Mouse (Mus musculus) limb, embryonic 12.5 days (tissue): ENCODE data around the gene Ube2g2. TPM values are rescaled to one million over a fixed set of nuclear protein-coding genes. Genes with fewer than 3 reads are reported as not detected.

Experiments used
- ATAC-seq: fragments of 200-750 bp; cut with Nextera tagmentation; 2 replicates; pipeline ENCODE4 v1.8.0; 2017; ENCODE audit warnings: low read depth, moderate TSS enrichment; ENCODE audit not compliant: insufficient number of reproducible peaks, insufficient read depth, low FRiP score, low TSS enrichment
- H3K27ac ChIP-seq: fragments of 300-500 bp; sonication (generic); 2 replicates; pipeline ENCODE4 v1.5.1; 2016; ENCODE audit warnings: mild to moderate bottlenecking, moderate library complexity
- H3K27me3 ChIP-seq: fragments of 300-500 bp; sonication (generic); 2 replicates; pipeline ENCODE4 v1.6.1; 2016; ENCODE audit warnings: mild to moderate bottlenecking, moderate library complexity
- H3K36me3 ChIP-seq: fragments of 300-500 bp; sonication (generic); 2 replicates; pipeline ENCODE4 v1.6.1; 2016; ENCODE audit warnings: mild to moderate bottlenecking, moderate library complexity
- H3K4me1 ChIP-seq: fragments of 300-500 bp; sonication (generic); replicated peaks from 2 replicates; pipeline ENCODE4 v1.6.1; 2016
- H3K4me2 ChIP-seq: fragments of 300-500 bp; sonication (generic); 2 replicates; pipeline ENCODE4 v1.6.1; 2016; ENCODE audit warnings: mild to moderate bottlenecking, moderate library complexity
- H3K4me3 ChIP-seq: fragments of 300-500 bp; sonication (generic); replicated peaks from 2 replicates; pipeline ENCODE4 v1.5.1; 2016; ENCODE audit warnings: mild to moderate bottlenecking
- H3K9ac ChIP-seq: fragments of 300-500 bp; sonication (generic); replicated peaks from 2 replicates; pipeline ENCODE4 v1.6.1; 2016; ENCODE audit warnings: mild to moderate bottlenecking, moderate library complexity
- H3K9me3 ChIP-seq: fragments of 300-500 bp; sonication (generic); 2 replicates; pipeline ENCODE4 v1.6.1; 2016; ENCODE audit warnings: mild to moderate bottlenecking, moderate library complexity
- WGBS: fragments of 180-500 bp; shearing (Covaris S2); methylation state at CpG from one replicate; pipeline ENCODE4 v1.1.7; 2016; 5-methylcytosine and 5-hydroxymethylcytosine counted together
- polyA plus RNA-seq: library from polyadenylated mRNA; unstranded; fragments of >200 nt; fragmentation: Nextera tagmentation; extraction: Ambion mirVana; gene quantifications from 2 replicates; pipeline ENCODE4 v1.2.1, GENCODE M21; 2016

Ube2g2 gene
- polyA plus RNA-seq, 1 experiment from 2014 or later, result 75.4 TPM

- no peak overlapping the region for H3K9ac ChIP-seq
- H3K27me3 ChIP-seq, result no peaks in the 10 kb centered on the region
- no peak overlapping the region for H3K4me3 ChIP-seq
- no peak for ATAC-seq
- peaks cover 67% of the 10 kb centered on the region for H3K36me3 ChIP-seq
- H3K27ac ChIP-seq, result no peak overlapping the region
- H3K9me3 ChIP-seq, result no peaks in the 10 kb centered on the region
- WGBS, result 80% methylated on average over 2 of the region's 2 CpGs
- H3K4me1 ChIP-seq, result peaks cover 25% of the 10 kb centered on the region
- no peak overlapping the region for H3K4me2 ChIP-seq
Observed at GRCm38 (mm10) chr10:77588036-77588435, 34.0 kb upstream of the Ube2g2 start.

- Histone ChIP-seq H3K9ac (no peak overlapping the region; the same call in 1 of the 2 replicates), H3K27ac (0 out of 2 replicates have a peak overlapping the region, but pooled peaks have one; percentile 17)
Observed at GRCm38 (mm10) chr10:77589117-77589516, 33.0 kb upstream of the Ube2g2 start.

GRCm38 (mm10) chr10:77589749-77590148, 32.3 kb upstream of the Ube2g2 start:
- 82% methylated on average over 8 of the region's 8 CpGs for WGBS
- Histone ChIP-seq H3K9ac (no peak overlapping the region), H3K9me3 (0 out of 2 replicates have a peak, but pooled peaks cover 3% of the 10 kb centered on the region), H3K4me2 (no peak overlapping the region), H3K27me3 (no peaks in the 10 kb centered on the region), H3K4me1 (peaks cover 18% of the 10 kb centered on the region), H3K27ac (0 out of 2 replicates have a peak overlapping the region, but pooled peaks have one; percentile 17), H3K36me3 (peaks cover 84% of the 10 kb centered on the region), H3K4me3 (no peak overlapping the region)
- ATAC-seq, result no peak

More at GRCm38 (mm10) chr10:77589117-77589516, 33.0 kb upstream of the Ube2g2 start:
- Histone ChIP-seq H3K4me3 (no peak overlapping the region), H3K9me3 (0 out of 2 replicates have a peak, but pooled peaks cover 2% of the 10 kb centered on the region), H3K4me1 (peaks cover 18% of the 10 kb centered on the region), H3K36me3 (peaks cover 78% of the 10 kb centered on the region), H3K4me2 (no peak overlapping the region), H3K27me3 (no peaks in the 10 kb centered on the region)
- WGBS, result 73% methylated on average over 7 of the region's 7 CpGs
- ATAC-seq, result no peak

GRCm38 (mm10) chr10:77590812-77591211, 31.3 kb upstream of the Ube2g2 start:
- peak; percentile 80 for ATAC-seq
- H3K36me3 ChIP-seq, result peaks cover 90% of the 10 kb centered on the region
- whole genome bisulfite sequencing, result 45% methylated on average over 6 of the region's 6 CpGs
- no peak overlapping the region for H3K4me3 ChIP-seq
- H3K27me3 ChIP-seq, result no peaks in the 10 kb centered on the region
- no peak overlapping the region for H3K27ac ChIP-seq
- H3K4me1 ChIP-seq, result peaks cover 18% of the 10 kb centered on the region
- H3K4me2 ChIP-seq, result no peak overlapping the region
- H3K9me3 ChIP-seq, result 0 out of 2 replicates have a peak, but pooled peaks cover 3% of the 10 kb centered on the region
- no peak overlapping the region for H3K9ac ChIP-seq

GRCm38 (mm10) chr10:77591546-77591945, 30.5 kb upstream of the Ube2g2 start:
- Histone ChIP-seq H3K27me3 (no peaks in the 10 kb centered on the region), H3K4me2 (no peak overlapping the region), H3K36me3 (peaks cover 92% of the 10 kb centered on the region), H3K4me3 (no peak overlapping the region), H3K9me3 (0 out of 2 replicates have a peak, but pooled peaks cover 3% of the 10 kb centered on the region), H3K27ac (no peak overlapping the region), H3K9ac (no peak overlapping the region; the same call in 1 of the 2 replicates), H3K4me1 (peaks cover 18% of the 10 kb centered on the region)
- 58% methylated on average over 6 of the region's 6 CpGs for WGBS
- no peak for ATAC-seq

DNA sequence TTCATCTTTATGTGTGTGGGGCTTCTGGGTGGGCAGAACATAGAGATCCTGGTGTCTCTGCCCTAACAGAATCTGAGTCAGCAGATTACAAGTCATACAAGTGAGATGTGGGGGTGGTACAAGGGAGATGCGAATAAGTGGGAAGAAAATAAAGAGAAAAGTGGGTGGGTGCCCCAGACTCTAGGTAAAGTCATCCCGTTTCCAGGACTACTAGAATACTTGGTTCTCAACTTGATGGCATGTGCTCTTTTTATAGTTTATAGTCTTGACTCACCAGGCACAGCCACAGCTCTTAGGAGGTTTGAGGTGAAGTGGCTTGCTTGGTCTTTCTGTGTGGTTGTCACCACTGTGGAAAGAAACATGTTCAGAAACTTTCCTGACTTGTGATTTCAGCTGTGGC, 26.0 kb upstream of the Ube2g2 start:
- peaks cover 77% of the 10 kb centered on the region for H3K36me3 ChIP-seq
- 0 out of 2 replicates have a peak, but pooled peaks cover 3% of the 10 kb centered on the region for H3K9me3 ChIP-seq
- H3K4me2 ChIP-seq, result no peak overlapping the region
- H3K4me1 ChIP-seq, result no peaks in the 10 kb centered on the region
- H3K9ac ChIP-seq, result no peak overlapping the region
- no peaks in the 10 kb centered on the region for H3K27me3 ChIP-seq
- H3K27ac ChIP-seq, result no peak overlapping the region
- no peak overlapping the region for H3K4me3 ChIP-seq
- 95% methylated on average over 2 of the region's 2 CpGs for WGBS
- no peak for ATAC-seq

DNA sequence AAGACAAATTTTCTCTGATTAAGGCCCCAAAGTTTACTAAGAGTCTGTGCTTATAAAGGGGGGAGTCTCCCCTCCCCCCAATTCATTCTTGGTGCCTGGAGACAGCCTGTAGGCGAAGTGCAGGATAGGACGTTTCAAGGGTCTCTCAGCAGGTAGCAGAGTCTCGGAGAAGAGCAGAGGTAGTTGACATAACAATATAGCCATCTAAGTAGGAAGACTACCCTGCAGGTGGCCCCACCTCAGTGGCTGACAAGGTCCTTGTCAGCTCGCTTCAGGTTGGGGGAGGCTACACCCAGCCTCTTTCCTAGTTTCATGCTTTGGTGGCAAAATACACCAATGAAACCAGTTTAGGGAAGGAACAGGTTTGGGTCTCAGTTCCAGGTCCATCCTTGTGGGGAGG, 19.1 kb upstream of the Ube2g2 start:
- Histone ChIP-seq H3K27ac (no peak overlapping the region), H3K9me3 (0 out of 2 replicates have a peak, but pooled peaks cover 7% of the 10 kb centered on the region), H3K4me3 (no peak overlapping the region), H3K4me1 (peaks cover 12% of the 10 kb centered on the region), H3K9ac (no peak overlapping the region), H3K4me2 (no peak overlapping the region), H3K36me3 (peaks cover 18% of the 10 kb centered on the region), H3K27me3 (no peaks in the 10 kb centered on the region)
- 63% methylated on average over 4 of the region's 4 CpGs for WGBS
- ATAC-seq, result no peak

GRCm38 (mm10) chr10:77604111-77604510, 18.0 kb upstream of the Ube2g2 start:
- Histone ChIP-seq H3K4me1 (peaks cover 12% of the 10 kb centered on the region), H3K27me3 (no peaks in the 10 kb centered on the region), H3K9ac (no peak overlapping the region), H3K4me3 (no peak overlapping the region), H3K36me3 (peaks cover 15% of the 10 kb centered on the region), H3K9me3 (0 out of 2 replicates have a peak, but pooled peaks cover 7% of the 10 kb centered on the region), H3K27ac (no peak overlapping the region), H3K4me2 (no peak overlapping the region)
- no peak for ATAC-seq
- 92% methylated on average over 6 of the region's 6 CpGs for WGBS

DNA sequence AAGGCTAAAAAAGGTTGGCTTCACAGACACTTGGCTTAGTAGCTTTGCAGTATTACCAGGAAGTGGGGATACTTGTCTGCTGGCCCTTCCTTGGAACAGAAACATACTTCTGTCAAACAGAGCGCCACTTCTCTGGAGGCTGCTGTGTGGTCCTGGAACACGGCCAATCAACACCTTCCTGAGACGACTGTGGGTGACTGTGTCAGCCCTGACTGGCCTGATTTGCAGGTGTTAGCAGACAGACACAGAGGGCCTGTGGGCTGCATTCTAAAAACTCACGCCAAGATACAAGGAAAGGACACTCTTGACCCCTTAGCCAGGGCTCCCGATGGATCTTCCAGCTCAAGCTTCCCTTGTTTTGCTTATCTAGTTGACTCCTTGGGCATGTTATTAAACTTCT, 17.1 kb upstream of the Ube2g2 start:
- Histone ChIP-seq H3K9me3 (0 out of 2 replicates have a peak, but pooled peaks cover 7% of the 10 kb centered on the region), H3K9ac (no peak overlapping the region), H3K4me3 (no peak overlapping the region), H3K27me3 (no peaks in the 10 kb centered on the region), H3K4me1 (peaks cover 12% of the 10 kb centered on the region), H3K27ac (peak overlapping the region; percentile 94), H3K36me3 (peaks cover 21% of the 10 kb centered on the region), H3K4me2 (no peak overlapping the region)
- 78% methylated on average over 5 of the region's 5 CpGs for whole genome bisulfite sequencing
- ATAC-seq, result no peak

DNA sequence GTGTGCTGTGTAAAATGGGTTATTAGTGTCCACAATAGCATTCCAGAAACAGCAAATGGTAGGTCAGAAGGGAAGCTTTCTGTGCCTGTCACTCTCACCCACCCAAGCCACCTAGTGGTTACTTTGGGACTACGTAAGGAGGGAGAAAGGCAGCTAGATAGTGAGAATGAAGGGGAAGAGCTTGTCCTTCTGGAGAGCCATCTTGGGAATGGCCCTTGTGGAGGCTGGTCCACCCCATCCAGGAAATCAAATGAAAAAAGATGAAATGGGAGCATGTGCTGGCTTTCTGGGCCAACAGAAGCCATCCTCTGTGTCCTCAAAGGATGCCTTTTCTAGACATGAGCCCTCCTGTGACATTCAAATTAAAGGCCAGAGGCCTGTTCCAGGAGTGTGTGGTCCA, 16.7 kb upstream of the Ube2g2 start:
- Histone ChIP-seq H3K36me3 (peaks cover 25% of the 10 kb centered on the region), H3K27ac (peak overlapping the region; percentile 94), H3K9ac (peak overlapping the region; percentile 82), H3K4me1 (peaks cover 12% of the 10 kb centered on the region), H3K4me3 (peak overlapping the region; percentile 60), H3K9me3 (0 out of 2 replicates have a peak, but pooled peaks cover 7% of the 10 kb centered on the region), H3K4me2 (peak overlapping the region; percentile 85), H3K27me3 (no peaks in the 10 kb centered on the region)
- WGBS, result 69% methylated on average over 1 of the region's 1 CpGs
- ATAC-seq, result peak; percentile 1; the same call in 1 of the 2 replicates

DNA sequence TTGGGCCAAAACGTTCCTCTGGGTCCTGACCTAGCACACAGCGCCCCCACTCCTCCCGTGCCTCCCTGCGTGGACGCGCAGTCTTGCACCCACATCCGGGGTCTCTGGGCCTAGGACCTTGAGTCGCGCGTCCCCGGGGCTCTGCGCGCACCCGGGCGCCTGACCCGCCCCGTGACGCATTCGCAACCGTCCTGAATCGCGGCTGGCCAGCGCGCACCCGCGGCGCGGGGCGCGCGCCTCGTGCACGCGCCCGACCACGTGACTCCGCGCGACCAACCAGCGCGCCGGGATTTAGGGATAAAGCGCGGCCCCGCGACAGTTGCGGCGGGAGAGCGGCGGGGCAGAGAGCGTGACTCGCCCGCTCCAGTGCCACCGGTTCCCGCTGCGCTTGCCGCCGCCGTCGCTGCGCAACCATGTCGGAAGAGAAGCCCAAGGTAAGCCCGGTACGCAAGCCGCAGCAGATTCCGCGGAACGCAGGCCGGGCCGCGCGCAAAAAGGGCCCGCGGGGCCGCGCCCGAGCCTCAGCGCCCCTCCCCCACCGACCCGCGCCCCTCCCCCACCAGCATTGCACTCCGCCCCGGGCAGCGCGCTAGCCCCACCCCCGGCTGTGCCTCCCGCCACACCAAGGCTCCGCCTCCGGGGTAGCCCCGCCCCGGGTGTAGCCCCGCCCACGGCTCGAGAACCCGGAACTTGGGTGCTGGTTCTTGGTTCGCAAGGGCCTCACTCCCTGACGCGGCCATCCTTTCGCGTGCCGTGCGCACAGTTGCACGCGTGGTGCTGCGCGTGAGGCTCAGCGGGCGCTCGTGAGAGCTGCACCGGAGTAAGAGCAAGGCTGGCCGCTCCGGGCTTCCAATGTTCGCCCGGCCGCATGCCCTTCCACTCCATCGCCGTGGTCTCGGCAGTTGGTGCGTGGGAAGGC, 15.9 kb upstream of the Ube2g2 start, which contains the start of the genes Sumo3 and Gm49325:
TSS of gene Sumo3 (plus strand) at position 190 of the 919 bp plus-strand sequence.
TSS of gene Gm49325 (plus strand) at position 290 of the 919 bp plus-strand sequence.
- H3K27me3 ChIP-seq, result no peaks in the 10 kb centered on the region
- 0 out of 2 replicates have a peak, but pooled peaks cover 7% of the 10 kb centered on the region for H3K9me3 ChIP-seq
- peak within 1 kb of the TSS; percentile 85 for H3K4me2 ChIP-seq
- H3K27ac ChIP-seq, result peak within 1 kb of the TSS; percentile 94
- H3K9ac ChIP-seq, result peak within 1 kb of the TSS; percentile 82
- peak within 1 kb of the TSS; percentile 60 for H3K4me3 ChIP-seq
- peak; percentile 67 for ATAC-seq
- peaks cover 33% of the 10 kb centered on the region for H3K36me3 ChIP-seq
- H3K4me1 ChIP-seq, result peaks cover 12% of the 10 kb centered on the region
- WGBS, result 2% methylated on average over 103 of the region's 119 CpGs
